Mouse (Mus musculus): ENCODE results near the gene Naa11. TPM values are rescaled to one million over a fixed set of nuclear protein-coding genes. Genes with fewer than 3 reads are reported as not detected.

The Naa11 gene
- total and polyA plus RNA-seq, 2 experiments from 2014 or later: 0.04 TPM; not detected in 1

DNA sequence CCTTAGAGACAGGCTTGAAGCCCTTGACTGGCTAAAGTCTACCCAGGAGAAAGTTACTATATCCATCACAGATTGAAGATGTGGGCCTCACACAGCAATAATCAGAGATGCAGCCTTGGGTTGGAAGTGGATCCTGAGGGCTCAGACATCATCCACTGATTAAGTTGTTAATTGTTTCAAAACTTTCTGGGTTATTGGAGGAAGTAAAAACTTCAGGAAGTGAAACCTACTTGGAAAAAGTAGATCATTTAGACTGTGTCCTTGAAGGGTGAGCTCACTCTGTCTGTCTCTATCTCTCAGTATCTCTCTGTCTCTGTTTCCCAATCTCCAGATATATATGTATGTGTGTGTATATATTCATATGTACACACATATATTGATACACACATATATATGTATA is 47.0 kb downstream of the Naa11 start:
- Histone ChIP-seq H3K4me3 (ENCODE audit: low read depth, low read length) (no peak overlapping the region), H3K9me3 (ENCODE audit: low read length) (no peaks in the 10 kb centered on the region), H3K4me1 (ENCODE audit: insufficient read depth, low read length) (no peaks in the 10 kb centered on the region), H3K9ac (replicated peaks; ENCODE audit: low read length, poor library complexity, severe bottlenecking) (no peak overlapping the region), H3K27ac (ENCODE audit: low read depth, low read length) (no peak overlapping the region), H3K4me2 (ENCODE audit: low read depth, low read length, poor library complexity, severe bottlenecking) (no peak overlapping the region), H3K27me3 (ENCODE audit: insufficient read depth, low read length) (no peaks in the 10 kb centered on the region), H3K36me3 (ENCODE audit: insufficient read depth, low read length) (no peaks in the 10 kb centered on the region)
- no peak for TF ChIP-seq CTCF (IDR thresholded peaks at IDR 0.05)
- ATAC-seq (ENCODE audit: low FRiP score) (no peak), DNase-seq (ENCODE audit: low spot score) (no peak)

DNA sequence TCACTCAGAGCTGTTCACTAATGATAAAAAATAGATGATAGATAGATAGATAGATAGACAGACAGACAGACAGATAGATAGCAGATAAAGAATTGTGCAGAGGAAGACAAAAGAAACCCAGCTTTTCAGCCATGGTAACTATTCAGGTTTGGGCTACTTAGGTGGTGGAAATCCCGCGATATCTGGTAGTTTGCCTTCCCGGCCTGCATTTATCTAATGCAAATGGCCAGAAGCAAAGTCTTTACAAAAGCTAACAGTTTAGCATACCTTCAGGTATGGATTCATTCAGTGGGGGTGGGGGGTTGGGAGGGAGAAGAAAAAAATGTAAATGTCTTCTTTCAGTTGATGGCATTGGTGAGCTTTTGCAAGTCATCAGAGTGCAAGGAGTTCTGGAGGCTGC is 48.0 kb downstream of the Naa11 start:
- no peak for TF ChIP-seq CTCF (IDR thresholded peaks at IDR 0.05)
- no peak overlapping the region for H3K27ac ChIP-seq (ENCODE audit: low read depth, low read length)
- H3K4me1 ChIP-seq (ENCODE audit: insufficient read depth, low read length): no peaks in the 10 kb centered on the region
- WGBS: 84% methylated on average over 3 of the region's 3 CpGs
- no peak overlapping the region for H3K9ac ChIP-seq (replicated peaks; ENCODE audit: low read length, poor library complexity, severe bottlenecking)
- H3K36me3 ChIP-seq (ENCODE audit: insufficient read depth, low read length): no peaks in the 10 kb centered on the region
- H3K9me3 ChIP-seq (ENCODE audit: low read length): no peaks in the 10 kb centered on the region
- H3K27me3 ChIP-seq (ENCODE audit: insufficient read depth, low read length): no peaks in the 10 kb centered on the region
- DNase-seq (ENCODE audit: low spot score) (no peak), ATAC-seq (ENCODE audit: low FRiP score) (no peak)
- H3K4me2 ChIP-seq (ENCODE audit: low read depth, low read length, poor library complexity, severe bottlenecking): no peak overlapping the region
- no peak overlapping the region for H3K4me3 ChIP-seq (ENCODE audit: low read depth, low read length)

DNA sequence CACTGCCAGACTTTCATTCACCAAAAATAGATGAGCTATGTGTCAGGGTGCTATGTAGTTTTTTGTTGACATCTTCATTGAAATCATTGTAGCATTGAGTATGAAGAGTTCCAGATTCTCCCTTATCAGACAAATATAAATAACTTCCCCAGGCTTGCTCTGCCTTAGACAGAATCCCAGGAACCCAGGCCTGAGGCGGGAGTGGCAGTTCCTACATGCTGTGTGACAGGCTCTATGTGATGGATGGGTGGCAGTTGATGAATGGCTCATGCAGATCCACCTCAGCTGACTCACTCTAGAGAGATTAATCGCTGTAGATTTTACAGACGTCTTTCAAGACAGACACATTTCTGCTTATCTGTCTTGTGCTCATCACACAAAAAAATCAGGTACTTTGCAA is 57.4 kb downstream of the Naa11 start:
- 59% methylated on average over 3 of the region's 3 CpGs for WGBS
- H3K9me3 ChIP-seq (ENCODE audit: low read length): no peaks in the 10 kb centered on the region
- no peak for TF ChIP-seq CTCF (IDR thresholded peaks at IDR 0.05)
- H3K27ac ChIP-seq (ENCODE audit: low read depth, low read length): no peak overlapping the region
- DNase-seq (ENCODE audit: low spot score) (no peak), ATAC-seq (ENCODE audit: low FRiP score) (no peak)
- no peak overlapping the region for H3K4me2 ChIP-seq (ENCODE audit: low read depth, low read length, poor library complexity, severe bottlenecking)
- no peak overlapping the region for H3K9ac ChIP-seq (replicated peaks; ENCODE audit: low read length, poor library complexity, severe bottlenecking)
- H3K36me3 ChIP-seq (ENCODE audit: insufficient read depth, low read length): no peaks in the 10 kb centered on the region
- H3K4me3 ChIP-seq (ENCODE audit: low read depth, low read length): no peak overlapping the region
- no peaks in the 10 kb centered on the region for H3K4me1 ChIP-seq (ENCODE audit: insufficient read depth, low read length)
- H3K27me3 ChIP-seq (ENCODE audit: insufficient read depth, low read length): no peaks in the 10 kb centered on the region

Other genes with a start within 250 kb of the Naa11 start
- gene Gk2, start 64.6 kb upstream of the Naa11 start, total RNA-seq (2014; rRNA removed): not detected in 2 replicates
- not detected in 2 replicates for gene Gk2, start 64.6 kb upstream of the Naa11 start, polyA plus RNA-seq (2015; fragmentation: Nextera tagmentation; extraction: Ambion mirVana)

Measured in midbrain, postnatal 0 days (tissue).